Mouse (Mus musculus): ENCODE measurements around the gene Ank2.

- TF ChIP-seq CTCF (IDR thresholded peaks at IDR 0.05; ENCODE audit: low read depth) (no peak), EP300 (IDR thresholded peaks at IDR 0.05; ENCODE audit: low read depth) (no peak)
Measured at GRCm38 (mm10) chr3:127109413-127109812, 389.7 kb downstream of the Ank2 start.

Data from liver, postnatal 0 days (tissue).